Mouse (Mus musculus) ES-Bruce4 (cell line): ENCODE measurements around the gene Aamp.

Experiments used
- CTCF ChIP-seq: IDR thresholded peaks from one replicate; pipeline ENCODE4 v1.8.1; 2011; ENCODE audit warnings: low read depth, low read length
- EP300 ChIP-seq: IDR thresholded peaks from 2 replicates; pipeline ENCODE4 v1.6.1; 2011; ENCODE audit warnings: low read depth, low read length; ENCODE audit not compliant: insufficient read depth
- POLR2A ChIP-seq: IDR thresholded peaks from one replicate; pipeline ENCODE4 v1.8.1; 2011; ENCODE audit warnings: low read length; ENCODE audit not compliant: insufficient read depth

GRCm38 (mm10) chr1:74285212-74286010 is 873 bp upstream of the Aamp start:
- no peak for TF ChIP-seq CTCF
- no peak for TF ChIP-seq EP300
- TF ChIP-seq POLR2A = no peak
